Mouse (Mus musculus) layer of hippocampus, adult 18-20 months (tissue): Measurements from ENCODE around the gene Shpk. TPM values are rescaled to one million over a fixed set of nuclear protein-coding genes. Genes with fewer than 3 reads are reported as not detected.

Experiments
- DNase-seq, 2 experiments: peaks; one replicate each; pipeline ENCODE4 v3.0.0; 2022; ENCODE audit warnings: low spot score in 2 of 2
- total RNA-seq, 2 experiments: library from RNA; stranded (reverse); gene quantifications; 2 replicates each; pipeline ENCODE4 v1.2.3; 2021

Shpk gene
- total RNA-seq, 2 experiments from 2014 or later = 3.7 to 4.0 TPM

- no peak for DNase-seq
Measured at GRCm38 (mm10) chr11:73199879-73200278, 619 bp downstream of the Shpk start.

- DNase-seq = no peak
Measured at GRCm38 (mm10) chr11:73201021-73201420, 1.8 kb downstream of the Shpk start.

GRCm38 (mm10) chr11:73201597-73201996 lies 2.3 kb downstream of the Shpk start:
- no peak for DNase-seq

GRCm38 (mm10) chr11:73203895-73204294 lies 4.6 kb downstream of the Shpk start:
- no peak for DNase-seq

GRCm38 (mm10) chr11:73205194-73205593 lies 5.9 kb downstream of the Shpk start:
- DNase-seq = no peak

GRCm38 (mm10) chr11:73207621-73208020 lies 8.4 kb downstream of the Shpk start:
- no peak for DNase-seq

GRCm38 (mm10) chr11:73213956-73214355 lies 14.7 kb downstream of the Shpk start:
- DNase-seq = no peak

GRCm38 (mm10) chr11:73219671-73220070 lies 20.4 kb downstream of the Shpk start:
- DNase-seq = no peak

- no peak for DNase-seq
Measured at GRCm38 (mm10) chr11:73220651-73221050, 21.4 kb downstream of the Shpk start.

GRCm38 (mm10) chr11:73222846-73223245 lies 23.6 kb downstream of the Shpk start:
- DNase-seq = no peak

GRCm38 (mm10) chr11:73223966-73224365 lies 24.7 kb downstream of the Shpk start:
- no peak for DNase-seq

- DNase-seq = no peak
Measured at GRCm38 (mm10) chr11:73225856-73226255, 26.6 kb downstream of the Shpk start.

GRCm38 (mm10) chr11:73228881-73229280 lies 29.6 kb downstream of the Shpk start:
- DNase-seq = no peak

- no peak for DNase-seq
Measured at GRCm38 (mm10) chr11:73230081-73230480, 30.8 kb downstream of the Shpk start.

- no peak for DNase-seq
Measured at GRCm38 (mm10) chr11:73232513-73232912, 33.3 kb downstream of the Shpk start.

- no peak for DNase-seq
Measured at GRCm38 (mm10) chr11:73233992-73234391, 34.7 kb downstream of the Shpk start, which contains the start of gene Trpv1. Gene Trpv1, plus strand, starts transcription at chr11:73234292.

- no peak for DNase-seq
Measured at GRCm38 (mm10) chr11:73235990-73236701, 36.9 kb downstream of the Shpk start.

- no peak for DNase-seq
Measured at GRCm38 (mm10) chr11:73236731-73237130, 37.5 kb downstream of the Shpk start.

GRCm38 (mm10) chr11:73242199-73242598 lies 42.9 kb downstream of the Shpk start:
- no peak for DNase-seq

- no peak for DNase-seq
Measured at GRCm38 (mm10) chr11:73242777-73243176, 43.5 kb downstream of the Shpk start.

GRCm38 (mm10) chr11:73257362-73257945 lies 58.2 kb downstream of the Shpk start:
- no peak for DNase-seq

GRCm38 (mm10) chr11:73258664-73259063 lies 59.4 kb downstream of the Shpk start:
- no peak for DNase-seq

- DNase-seq = no peak
Measured at GRCm38 (mm10) chr11:73260457-73260856, 61.2 kb downstream of the Shpk start.
